In the genomic region with DNA sequence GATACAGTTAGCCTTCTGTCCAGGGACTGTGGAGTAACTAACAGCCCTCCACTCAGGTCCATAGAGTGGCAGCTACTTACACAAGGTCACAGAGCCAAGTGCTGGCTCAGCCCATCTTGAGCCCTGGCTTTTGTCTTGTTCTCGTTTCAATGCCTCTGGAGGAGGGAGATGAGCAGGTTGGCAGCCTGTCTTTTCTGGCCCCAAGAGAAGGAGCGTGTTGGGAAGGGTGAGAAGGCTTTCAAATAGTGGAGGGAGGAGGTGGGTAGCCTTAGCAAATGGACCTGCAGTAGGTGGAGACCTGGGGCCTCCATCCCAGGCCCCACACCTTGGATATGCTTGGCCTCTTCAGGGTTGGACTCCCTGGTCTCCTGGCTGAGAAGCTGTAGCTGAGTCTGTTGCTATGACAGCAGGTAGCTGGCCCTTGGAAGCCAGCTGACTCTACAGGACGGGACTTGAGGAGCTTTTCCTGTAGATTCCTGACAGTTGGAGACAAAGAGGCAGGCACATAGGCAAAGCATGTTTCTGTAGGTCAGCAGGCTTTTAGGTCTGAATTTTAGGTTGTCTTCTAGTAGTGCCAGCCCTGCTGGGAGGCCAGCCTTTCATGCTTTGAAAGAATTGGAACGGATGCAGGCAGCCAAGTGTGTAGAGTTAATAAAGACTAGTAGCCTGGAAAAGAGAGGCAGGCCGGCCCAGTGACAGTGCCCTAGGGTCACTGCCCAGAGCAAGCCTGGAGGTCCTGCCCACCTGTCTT, we compare ENCODE assay signal across 15 mouse cellular contexts. TPM values are rescaled to one million over a fixed set of nuclear protein-coding genes. Genes with fewer than 3 reads are reported as not detected.
A peak's percentile ranks its signal among the peaks of the same experiment; 100 is the strongest.
DNase-seq lines count a peak whose midpoint lies in the region; ATAC-seq and TF ChIP-seq lines count a peak whose summit lies in the region.
"Had no signal": no experiment of that assay in that cellular context is flagged by ENCODE, and none has a peak within 500 bp of the region (broad histone marks: within the 10 kb centered on the region; RNA-seq: fewer than 3 reads in every experiment).

No protein-coding gene starts in this region.

- H3K27ac ChIP-seq in hindbrain, embryonic 10.5 days = peak overlapping the region; percentile 62; the same call in 1 of the 2 replicates
- H3K27ac ChIP-seq in hindbrain, embryonic 14.5 days = no peak overlapping the region
- peak overlapping the region; percentile 37 for H3K27ac ChIP-seq in liver, embryonic 13.5 days
- no peak overlapping the region for H3K27ac ChIP-seq in liver, postnatal 0 days (ENCODE audit: low read depth)
- H3K27ac ChIP-seq: embryonic facial prominence, embryonic 13.5 days; forebrain, embryonic 12.5 days; heart, embryonic 13.5 days; limb, embryonic 13.5 days had no signal

- no peak for DNase-seq in hindbrain, embryonic 10.5 days (ENCODE audit: low spot score)
- no peak for DNase-seq in hindbrain, embryonic 14.5 days (ENCODE audit: low spot score)
- DNase-seq in liver, embryonic 13.5 days = no peak
- no peak for DNase-seq in liver, postnatal 0 days
- DNase-seq in cerebellum, adult 9-10 months = peak; percentile 73
- peak; percentile 39 for DNase-seq in retina, embryonic 14.5 days (ENCODE audit: low spot score)
- no peak for DNase-seq in spleen, postnatal 14 days (ENCODE audit: low spot score in 2 of 2)
- DNase-seq in c-Kit-positive CD71-positive TER-119-positive erythroid progenitor cells, embryonic 14.5 days (ENCODE audit: low spot score) = no peak
- DNase-seq: right cerebral cortex, adult 18-20 months had no signal

- ATAC-seq in hindbrain, embryonic 14.5 days (ENCODE audit: low FRiP score) = no peak
- no peak for ATAC-seq in liver, embryonic 13.5 days (ENCODE audit: low read depth)
- ATAC-seq in liver, postnatal 0 days = no peak
- ATAC-seq: intestine, postnatal 0 days had no signal

- peaks cover 21% of the 10 kb centered on the region for H3K36me3 ChIP-seq in hindbrain, embryonic 10.5 days
- peaks cover 69% of the 10 kb centered on the region for H3K36me3 ChIP-seq in hindbrain, embryonic 14.5 days (replicated peaks; ENCODE audit: control insufficient read depth, insufficient read depth)
- no peaks in the 10 kb centered on the region for H3K36me3 ChIP-seq in liver, embryonic 13.5 days
- H3K36me3 ChIP-seq in liver, postnatal 0 days (replicated peaks; ENCODE audit: insufficient read depth, low read length) = no peaks in the 10 kb centered on the region; the same call in none of the 2 replicates

- H3K9me3 ChIP-seq in hindbrain, embryonic 10.5 days = no peaks in the 10 kb centered on the region
- no peaks in the 10 kb centered on the region for H3K9me3 ChIP-seq in hindbrain, embryonic 14.5 days (ENCODE audit: control insufficient read depth, low read length)
- H3K9me3 ChIP-seq in liver, embryonic 13.5 days (replicated peaks) = no peaks in the 10 kb centered on the region
- H3K9me3 ChIP-seq in liver, postnatal 0 days (ENCODE audit: low read length) = no peaks in the 10 kb centered on the region
- H3K9me3 ChIP-seq: embryonic facial prominence, embryonic 13.5 days; forebrain, embryonic 12.5 days; heart, embryonic 13.5 days; limb, embryonic 13.5 days had no signal

- no peak for TF ChIP-seq EP300 in liver, postnatal 0 days (IDR thresholded peaks at IDR 0.05; ENCODE audit: low read depth)

- no peak overlapping the region for H3K9ac ChIP-seq in hindbrain, embryonic 14.5 days
- H3K9ac ChIP-seq in liver, embryonic 13.5 days = peak overlapping the region; percentile 24; the same call in 1 of the 2 replicates
- no peak overlapping the region for H3K9ac ChIP-seq in liver, postnatal 0 days (replicated peaks)
- H3K9ac ChIP-seq: embryonic facial prominence, embryonic 13.5 days; forebrain, embryonic 12.5 days; heart, embryonic 13.5 days; limb, embryonic 13.5 days had no signal

- H3K4me1 ChIP-seq in hindbrain, embryonic 10.5 days (replicated peaks) = peaks cover 47% of the 10 kb centered on the region
- H3K4me1 ChIP-seq in hindbrain, embryonic 14.5 days (replicated peaks; ENCODE audit: control insufficient read depth, insufficient read depth, low read length) = peaks cover 9% of the 10 kb centered on the region
- H3K4me1 ChIP-seq in liver, embryonic 13.5 days (replicated peaks) = peaks cover 58% of the 10 kb centered on the region
- H3K4me1 ChIP-seq in liver, postnatal 0 days (ENCODE audit: insufficient read depth) = peaks cover 3% of the 10 kb centered on the region
- H3K4me1 ChIP-seq: limb, embryonic 13.5 days had no signal

- no peaks in the 10 kb centered on the region for H3K27me3 ChIP-seq in hindbrain, embryonic 10.5 days (ENCODE audit: insufficient read depth, poor library complexity, severe bottlenecking)
- H3K27me3 ChIP-seq in hindbrain, embryonic 14.5 days (ENCODE audit: control insufficient read depth, insufficient read depth, low read length) = no peaks in the 10 kb centered on the region
- H3K27me3 ChIP-seq in liver, embryonic 13.5 days = no peaks in the 10 kb centered on the region
- no peaks in the 10 kb centered on the region for H3K27me3 ChIP-seq in liver, postnatal 0 days (ENCODE audit: insufficient read depth, low read length)
- H3K27me3 ChIP-seq: embryonic facial prominence, embryonic 13.5 days; forebrain, embryonic 12.5 days; heart, embryonic 13.5 days; limb, embryonic 13.5 days had no signal

- WGBS in hindbrain, embryonic 10.5 days = 42% methylated on average over 5 of the region's 5 CpGs
- WGBS in hindbrain, embryonic 14.5 days = 32% methylated on average over 5 of the region's 5 CpGs
- WGBS in liver, embryonic 13.5 days (ENCODE audit: insufficient replicate concordance) = 64% methylated on average over 5 of the region's 5 CpGs
- WGBS in liver, postnatal 0 days (ENCODE audit: insufficient replicate concordance) = 72% methylated on average over 5 of the region's 5 CpGs

- no peak overlapping the region for H3K4me2 ChIP-seq in hindbrain, embryonic 14.5 days (replicated peaks)
- H3K4me2 ChIP-seq in liver, embryonic 13.5 days = no peak overlapping the region
- no peak overlapping the region for H3K4me2 ChIP-seq in liver, postnatal 0 days (ENCODE audit: low read depth, low read length)
- H3K4me2 ChIP-seq: embryonic facial prominence, embryonic 13.5 days; forebrain, embryonic 12.5 days; heart, embryonic 13.5 days; limb, embryonic 13.5 days had no signal

- no peak overlapping the region for H3K4me3 ChIP-seq in hindbrain, embryonic 10.5 days
- H3K4me3 ChIP-seq in hindbrain, embryonic 14.5 days (replicated peaks; ENCODE audit: low read length) = no peak overlapping the region
- no peak overlapping the region for H3K4me3 ChIP-seq in liver, embryonic 13.5 days (replicated peaks)
- H3K4me3 ChIP-seq in liver, postnatal 0 days (ENCODE audit: low read depth, low read length) = no peak overlapping the region
- H3K4me3 ChIP-seq: embryonic facial prominence, embryonic 13.5 days; forebrain, embryonic 12.5 days; heart, embryonic 13.5 days; limb, embryonic 13.5 days; myocyte had no signal

- no peak for TF ChIP-seq CTCF in liver, postnatal 0 days (IDR thresholded peaks at IDR 0.05; ENCODE audit: low read depth)

RNA-seq across cellular contexts. Expression of a gene that starts 50.4 kb away (rescaled TPM):
- polyA plus RNA-seq in hindbrain, embryonic 10.5 days (2016; fragmentation: Nextera tagmentation; extraction: Ambion mirVana) = 45.9 and 50.2 TPM in 2 replicates
- 53.5 and 55.0 TPM in 2 replicates for polyA plus RNA-seq in hindbrain, embryonic 14.5 days (2014; fragmentation: Nextera tagmentation; extraction: Ambion mirVana)
- 15.6 and 18.6 TPM in 2 replicates for polyA plus RNA-seq in liver, embryonic 13.5 days (2015; fragmentation: Nextera tagmentation; extraction: Ambion mirVana)
- 10.8 and 10.9 TPM in 2 replicates for polyA plus RNA-seq in liver, postnatal 0 days (2015; fragmentation: Nextera tagmentation; extraction: Ambion mirVana)

Comparison
In these comparisons a context has a peak if more than half of its experiments do, and no peak if none do; other contexts are left out.
1. H3K27ac ChIP-seq: peak in hindbrain, embryonic 10.5 days (single experiment) and liver, embryonic 13.5 days (single experiment); none in hindbrain, embryonic 14.5 days (single experiment) and liver, postnatal 0 days (single experiment).
2. DNase-seq: peak in cerebellum, adult 9-10 months (single experiment) and retina, embryonic 14.5 days (single experiment); none in hindbrain, embryonic 10.5 days (single experiment), hindbrain, embryonic 14.5 days (single experiment), liver, embryonic 13.5 days (single experiment), liver, postnatal 0 days (single experiment), spleen, postnatal 14 days (0 of 2) and c-Kit-positive CD71-positive TER-119-positive erythroid progenitor cells, embryonic 14.5 days (single experiment).